Mouse (Mus musculus) heart, postnatal 4 days (tissue): ENCODE data around the gene Spaca9. TPM values are rescaled to one million over a fixed set of nuclear protein-coding genes. Genes with fewer than 3 reads are reported as not detected.

Experiments used
- DNase-seq: peaks from one replicate; pipeline ENCODE4 v3.0.0; 2021
- total RNA-seq, 2 experiments: library from RNA; stranded (reverse); gene quantifications; 2 replicates each; pipeline ENCODE4 v1.2.3; 2021

The Spaca9 gene
- under 1 TPM; 0.59 to 0.71 TPM for total RNA-seq

GRCm38 (mm10) chr2:28699361-28700335 is at the start of gene Spaca9, which contains the start of gene Ak8:
Spaca9 (minus strand) TSS chr2:28699727.
Ak8 (plus strand) TSS chr2:28700164.
- peak; percentile 87 for DNase-seq

- DNase-seq, result no peak
Measured at GRCm38 (mm10) chr2:28747705-28748104, 48.2 kb upstream of the Spaca9 start.

- no peak for DNase-seq
Measured at GRCm38 (mm10) chr2:28746682-28747332, 47.3 kb upstream of the Spaca9 start.

- no peak for DNase-seq
Measured at GRCm38 (mm10) chr2:28742701-28743100, 43.2 kb upstream of the Spaca9 start.

GRCm38 (mm10) chr2:28740159-28740558 is 40.6 kb upstream of the Spaca9 start:
- no peak for DNase-seq

GRCm38 (mm10) chr2:28737112-28737511 is 37.6 kb upstream of the Spaca9 start:
- DNase-seq, result no peak

- DNase-seq, result no peak
Measured at GRCm38 (mm10) chr2:28730676-28731075, 31.1 kb upstream of the Spaca9 start.

GRCm38 (mm10) chr2:28727786-28728404 is 28.4 kb upstream of the Spaca9 start:
- DNase-seq, result no peak

GRCm38 (mm10) chr2:28723912-28724311 is 24.4 kb upstream of the Spaca9 start:
- DNase-seq, result no peak

- DNase-seq, result no peak
Measured at GRCm38 (mm10) chr2:28722419-28722818, 22.9 kb upstream of the Spaca9 start.

- no peak for DNase-seq
Measured at GRCm38 (mm10) chr2:28713036-28713435, 13.5 kb upstream of the Spaca9 start.

GRCm38 (mm10) chr2:28706787-28707186 is 7.3 kb upstream of the Spaca9 start:
- DNase-seq, result no peak

- no peak for DNase-seq
Measured at GRCm38 (mm10) chr2:28706106-28706636, 6.6 kb upstream of the Spaca9 start.

GRCm38 (mm10) chr2:28701646-28702262 is 2.2 kb upstream of the Spaca9 start:
- no peak for DNase-seq

GRCm38 (mm10) chr2:28698566-28698965 is 961 bp downstream of the Spaca9 start:
- no peak for DNase-seq

GRCm38 (mm10) chr2:28692692-28693091 is 6.8 kb downstream of the Spaca9 start:
- DNase-seq, result no peak

GRCm38 (mm10) chr2:28688431-28688830 is 11.1 kb downstream of the Spaca9 start:
- peak; percentile 48 for DNase-seq

- DNase-seq, result no peak
Measured at GRCm38 (mm10) chr2:28685895-28686294, 13.6 kb downstream of the Spaca9 start.

- DNase-seq, result peak; percentile 40
Measured at GRCm38 (mm10) chr2:28681718-28682117, 17.8 kb downstream of the Spaca9 start.

- peak; percentile 52 for DNase-seq
Measured at GRCm38 (mm10) chr2:28680710-28681109, 18.8 kb downstream of the Spaca9 start.

- DNase-seq, result no peak
Measured at GRCm38 (mm10) chr2:28676005-28676404, 23.5 kb downstream of the Spaca9 start.

GRCm38 (mm10) chr2:28671438-28671837 is 28.1 kb downstream of the Spaca9 start:
- no peak for DNase-seq
